Mouse (Mus musculus): ENCODE measurements around the gene Fbxl21. TPM values are rescaled to one million over a fixed set of nuclear protein-coding genes. Genes with fewer than 3 reads are reported as not detected.
A peak's percentile ranks its signal among the peaks of the same experiment; 100 is the strongest.

Fbxl21 gene
- polyA plus RNA-seq, 1 experiment from 2014 or later, result 4.4 TPM

DNA sequence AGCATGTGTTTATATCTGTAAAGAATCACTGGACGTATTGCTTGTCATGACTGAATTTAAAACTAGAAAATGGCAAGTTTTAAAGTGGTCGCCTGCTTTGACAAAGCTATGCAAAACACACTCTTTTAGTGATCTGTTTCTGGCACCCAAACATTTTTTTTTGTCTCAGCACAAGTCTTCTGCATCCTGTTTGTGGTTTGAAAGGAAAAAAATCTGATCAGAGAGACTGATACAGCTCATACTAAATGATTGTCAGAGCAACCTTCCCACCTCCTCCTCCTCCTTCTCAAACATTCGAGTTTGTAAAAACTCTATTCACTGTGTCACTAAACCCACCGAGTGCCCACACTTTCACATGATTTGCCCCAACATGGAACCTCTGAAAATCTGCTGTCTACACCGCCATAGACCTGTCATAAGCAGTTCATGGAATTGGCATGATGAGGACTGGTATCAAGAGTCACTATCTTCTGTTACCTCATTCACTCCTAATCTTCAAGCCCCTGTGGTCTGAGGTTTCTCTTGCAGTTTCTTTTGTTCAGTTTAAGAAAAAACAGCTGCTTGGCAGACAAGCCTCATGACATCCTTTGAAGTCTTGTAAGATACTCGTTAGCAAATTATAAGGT, 15.3 kb upstream of the Fbxl21 start:
- no peaks in the 10 kb centered on the region for H3K36me3 ChIP-seq
- H3K4me2 ChIP-seq, result no peak overlapping the region
- WGBS, result 83% methylated on average over 6 of the region's 6 CpGs
- no peak overlapping the region for H3K9ac ChIP-seq (replicated peaks)
- H3K9me3 ChIP-seq (replicated peaks), result no peaks in the 10 kb centered on the region
- no peaks in the 10 kb centered on the region for H3K27me3 ChIP-seq (replicated peaks)
- no peak overlapping the region for H3K4me3 ChIP-seq (replicated peaks)
- no peak overlapping the region for H3K27ac ChIP-seq (replicated peaks)
- no peak for ATAC-seq (ENCODE audit: low FRiP score)
- H3K4me1 ChIP-seq, result no peaks in the 10 kb centered on the region

DNA sequence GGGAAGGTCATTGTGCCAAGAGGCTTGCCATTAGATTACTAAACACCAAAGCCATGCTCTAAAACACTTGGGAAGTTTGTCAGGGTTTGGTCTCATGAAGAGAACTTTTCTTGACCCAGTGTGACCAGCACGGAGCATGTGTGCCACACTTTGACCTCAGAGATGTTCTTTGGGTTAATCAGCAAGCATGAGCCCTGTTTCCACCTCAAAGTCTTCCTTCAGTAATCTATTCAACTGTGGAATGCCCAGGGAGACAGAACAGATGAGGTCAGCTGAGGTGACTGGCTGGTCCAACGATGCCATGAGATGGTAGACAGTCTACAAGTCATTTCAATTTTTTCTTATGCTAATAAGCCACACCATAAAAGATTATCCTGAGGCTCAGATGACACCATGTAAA, 12.5 kb upstream of the Fbxl21 start:
- 81% methylated on average over 2 of the region's 2 CpGs for WGBS
- ATAC-seq (ENCODE audit: low FRiP score), result no peak
- H3K9me3 ChIP-seq (replicated peaks), result no peaks in the 10 kb centered on the region
- no peak overlapping the region for H3K4me3 ChIP-seq (replicated peaks)
- no peaks in the 10 kb centered on the region for H3K36me3 ChIP-seq
- no peaks in the 10 kb centered on the region for H3K4me1 ChIP-seq
- H3K4me2 ChIP-seq, result no peak overlapping the region
- H3K27ac ChIP-seq (replicated peaks), result no peak overlapping the region
- no peak overlapping the region for H3K9ac ChIP-seq (replicated peaks)
- H3K27me3 ChIP-seq (replicated peaks), result no peaks in the 10 kb centered on the region

DNA sequence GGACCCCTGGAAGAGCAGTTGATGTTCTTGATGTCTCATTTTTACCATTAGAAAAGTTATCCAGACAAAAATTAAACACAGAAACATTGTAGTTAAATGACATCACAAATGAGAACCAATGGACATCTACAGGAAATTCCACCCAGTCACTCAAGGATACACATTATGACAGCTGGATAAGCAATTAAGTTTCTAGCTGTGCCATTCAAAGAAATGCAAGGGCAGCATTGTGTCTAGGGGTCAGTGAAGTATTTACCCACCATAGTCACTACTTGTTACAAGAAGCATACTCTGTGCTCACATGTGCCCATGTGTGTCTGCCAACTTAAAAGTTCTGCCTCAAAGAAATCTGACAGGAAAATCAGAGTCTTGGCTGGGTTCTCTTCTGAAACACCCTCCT, 8.7 kb upstream of the Fbxl21 start:
- no peak for ATAC-seq (ENCODE audit: low FRiP score)
- H3K4me2 ChIP-seq, result no peak overlapping the region

DNA sequence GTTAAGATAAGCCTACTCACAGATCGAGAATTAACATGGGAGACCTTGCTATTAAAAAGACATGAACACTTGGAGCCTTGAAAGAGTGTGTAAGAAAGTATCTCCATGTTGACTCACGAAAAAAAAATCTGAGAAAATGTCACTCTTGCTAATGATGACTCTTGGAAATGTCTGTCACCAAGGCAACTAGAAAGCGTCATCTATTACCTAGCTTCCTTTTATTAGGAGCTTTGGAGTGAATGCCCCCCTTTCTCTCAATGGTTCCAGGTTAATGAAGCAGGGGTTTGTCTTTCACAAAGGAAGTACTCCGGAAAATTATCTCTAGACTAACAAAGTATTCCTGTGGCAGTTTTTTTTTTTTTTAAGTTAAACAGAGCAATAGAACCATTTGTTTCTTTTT, 6.0 kb upstream of the Fbxl21 start:
- H3K4me1 ChIP-seq, result no peaks in the 10 kb centered on the region; the same call in 1 of the 2 replicates
- H3K27me3 ChIP-seq (replicated peaks), result no peaks in the 10 kb centered on the region
- no peak overlapping the region for H3K27ac ChIP-seq (replicated peaks)
- H3K4me3 ChIP-seq (replicated peaks), result no peak overlapping the region
- H3K9ac ChIP-seq (replicated peaks), result no peak overlapping the region
- no peak overlapping the region for H3K4me2 ChIP-seq
- no peak for ATAC-seq (ENCODE audit: low FRiP score)
- 62% methylated on average over 4 of the region's 4 CpGs for WGBS
- H3K9me3 ChIP-seq (replicated peaks), result no peaks in the 10 kb centered on the region
- H3K36me3 ChIP-seq, result no peaks in the 10 kb centered on the region

More for the DNA sequence above, 8.7 kb upstream of the Fbxl21 start:
- H3K9me3 ChIP-seq (replicated peaks), result no peaks in the 10 kb centered on the region
- H3K4me1 ChIP-seq, result no peaks in the 10 kb centered on the region; the same call in 1 of the 2 replicates
- H3K27ac ChIP-seq (replicated peaks), result no peak overlapping the region
- H3K4me3 ChIP-seq (replicated peaks), result no peak overlapping the region
- no peak overlapping the region for H3K9ac ChIP-seq (replicated peaks)
- no peaks in the 10 kb centered on the region for H3K27me3 ChIP-seq (replicated peaks)
- no peaks in the 10 kb centered on the region for H3K36me3 ChIP-seq

DNA sequence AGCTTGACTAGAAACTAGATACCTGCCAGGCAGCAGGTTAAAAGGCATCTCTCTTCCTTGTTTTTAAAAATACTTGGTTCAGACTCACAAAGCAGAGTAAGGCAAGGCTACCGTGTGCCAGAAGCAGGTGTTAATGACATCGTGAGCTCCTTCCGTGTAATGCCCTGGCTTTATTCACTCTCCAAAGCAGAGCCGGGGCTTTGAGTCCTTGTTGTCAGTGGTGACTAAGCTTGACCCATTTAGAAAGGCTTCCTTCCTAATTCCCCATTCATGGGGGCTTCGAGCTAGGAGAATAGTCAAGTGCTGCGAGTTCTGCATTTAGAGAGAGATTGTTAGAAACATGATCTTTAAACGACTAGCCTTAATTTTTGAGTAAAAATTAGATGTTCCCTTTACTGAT, 5.5 kb upstream of the Fbxl21 start:
- no peaks in the 10 kb centered on the region for H3K27me3 ChIP-seq (replicated peaks)
- H3K36me3 ChIP-seq, result no peaks in the 10 kb centered on the region
- no peak overlapping the region for H3K9ac ChIP-seq (replicated peaks)
- H3K4me2 ChIP-seq, result no peak overlapping the region
- H3K4me1 ChIP-seq, result no peaks in the 10 kb centered on the region; the same call in 1 of the 2 replicates
- ATAC-seq (ENCODE audit: low FRiP score), result no peak
- no peak overlapping the region for H3K4me3 ChIP-seq (replicated peaks)
- WGBS, result 50% methylated on average over 7 of the region's 7 CpGs
- no peaks in the 10 kb centered on the region for H3K9me3 ChIP-seq (replicated peaks)
- no peak overlapping the region for H3K27ac ChIP-seq (replicated peaks)

DNA sequence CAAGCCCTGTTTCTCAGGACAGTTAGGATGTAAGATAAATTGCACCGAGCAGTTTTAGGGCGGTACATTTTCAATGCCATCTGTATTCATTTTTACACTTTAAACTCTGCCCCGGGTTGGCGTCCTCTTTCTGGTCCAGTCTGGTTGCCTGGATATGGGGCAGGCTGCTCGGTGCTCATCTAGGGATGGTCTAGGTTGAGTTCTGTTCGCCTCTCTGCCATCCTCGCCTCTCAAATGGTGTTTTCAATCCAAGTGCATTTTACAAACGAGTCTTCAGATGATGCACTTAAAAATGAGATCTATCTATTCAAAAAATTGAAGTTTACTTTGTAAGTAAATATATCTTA, 522 bp downstream of the Fbxl21 start:
- H3K9ac ChIP-seq (replicated peaks), result peak overlapping the region; percentile 65
- no peaks in the 10 kb centered on the region for H3K27me3 ChIP-seq (replicated peaks)
- peak; percentile 52; the same call in 1 of the 2 replicates for ATAC-seq (ENCODE audit: low FRiP score)
- peak overlapping the region; percentile 76 for H3K4me3 ChIP-seq (replicated peaks)
- no peaks in the 10 kb centered on the region for H3K36me3 ChIP-seq
- H3K4me1 ChIP-seq, result peaks cover 5% of the 10 kb centered on the region; the same call in 1 of the 2 replicates
- WGBS, result 5% methylated on average over 8 of the region's 8 CpGs
- peak overlapping the region; percentile 61 for H3K27ac ChIP-seq (replicated peaks)
- no peaks in the 10 kb centered on the region for H3K9me3 ChIP-seq (replicated peaks)
- H3K4me2 ChIP-seq, result peak overlapping the region; percentile 94

DNA sequence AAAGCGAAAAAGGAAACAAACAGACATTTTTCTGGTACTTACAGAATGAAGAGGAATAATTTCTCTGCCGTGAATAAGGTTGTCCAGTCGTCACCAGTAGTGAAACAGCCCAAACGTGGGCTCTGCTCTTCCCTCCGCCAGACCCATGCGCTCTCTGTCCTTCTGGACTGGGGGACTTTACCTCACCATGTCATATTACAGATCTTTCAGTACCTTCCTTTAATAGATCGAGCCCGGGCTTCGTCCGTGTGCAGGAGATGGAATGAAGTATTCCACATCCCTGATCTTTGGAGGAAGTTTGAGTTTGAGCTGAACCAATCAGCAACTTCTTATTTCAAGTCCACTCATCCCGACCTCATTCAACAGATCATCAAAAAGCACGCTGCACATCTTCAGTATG, 4.6 kb downstream of the Fbxl21 start:
- ATAC-seq (ENCODE audit: low FRiP score), result no peak
- no peaks in the 10 kb centered on the region for H3K27me3 ChIP-seq (replicated peaks)
- peaks cover 5% of the 10 kb centered on the region; the same call in 1 of the 2 replicates for H3K4me1 ChIP-seq
- 87% methylated on average over 12 of the region's 12 CpGs for WGBS
- H3K4me2 ChIP-seq, result no peak overlapping the region
- no peak overlapping the region for H3K27ac ChIP-seq (replicated peaks)
- H3K4me3 ChIP-seq (replicated peaks), result no peak overlapping the region
- no peak overlapping the region for H3K9ac ChIP-seq (replicated peaks)
- H3K9me3 ChIP-seq (replicated peaks), result no peaks in the 10 kb centered on the region
- no peaks in the 10 kb centered on the region for H3K36me3 ChIP-seq

DNA sequence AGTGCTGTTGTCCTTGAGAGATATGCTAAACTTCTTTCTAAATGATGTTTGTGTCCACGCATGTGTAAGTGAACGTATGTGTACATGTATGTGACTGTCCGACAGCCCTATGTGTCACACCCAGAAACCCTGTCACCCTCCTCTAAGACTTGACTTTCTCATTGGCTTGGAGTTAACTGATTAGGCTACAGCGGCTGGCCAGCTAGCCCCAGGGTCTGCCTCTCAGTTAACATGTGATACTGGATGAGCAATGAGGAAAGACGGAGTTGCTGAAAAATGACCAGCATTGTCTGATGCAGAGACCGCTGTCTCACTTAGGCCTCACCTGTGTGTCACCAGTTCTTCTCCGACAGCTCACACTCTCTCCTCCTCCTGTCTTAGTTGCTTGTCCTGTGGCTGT, 5.6 kb downstream of the Fbxl21 start:
- H3K27ac ChIP-seq (replicated peaks), result no peak overlapping the region
- 95% methylated on average over 7 of the region's 7 CpGs for WGBS
- no peak overlapping the region for H3K4me3 ChIP-seq (replicated peaks)
- H3K9ac ChIP-seq (replicated peaks), result no peak overlapping the region
- H3K4me1 ChIP-seq, result 0 out of 2 replicates have a peak, but pooled peaks cover 3% of the 10 kb centered on the region
- H3K9me3 ChIP-seq (replicated peaks), result no peaks in the 10 kb centered on the region
- no peaks in the 10 kb centered on the region for H3K36me3 ChIP-seq
- H3K4me2 ChIP-seq, result no peak overlapping the region
- ATAC-seq (ENCODE audit: low FRiP score), result no peak
- H3K27me3 ChIP-seq (replicated peaks), result no peaks in the 10 kb centered on the region

DNA sequence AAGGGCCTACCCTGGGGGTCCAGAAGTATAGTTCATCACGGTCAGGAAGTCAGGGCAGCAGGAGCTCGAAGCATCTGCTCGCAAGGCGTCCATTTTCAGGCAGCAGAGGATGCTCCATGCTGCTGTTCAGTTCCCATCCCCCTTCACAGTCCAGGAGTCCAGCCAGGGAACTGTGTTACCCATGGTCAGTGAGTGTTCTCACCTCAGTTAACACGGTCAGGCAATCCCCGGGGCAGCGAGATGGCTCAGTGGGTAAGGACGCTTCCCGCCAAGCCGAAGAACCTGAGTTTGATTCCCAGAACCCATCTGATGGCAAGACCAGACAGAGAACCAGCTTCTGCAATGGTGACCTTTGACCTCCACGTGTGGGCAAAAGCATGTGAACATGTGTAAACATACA, 6.0 kb downstream of the Fbxl21 start:
- no peaks in the 10 kb centered on the region for H3K36me3 ChIP-seq
- no peak overlapping the region for H3K4me3 ChIP-seq (replicated peaks)
- no peak overlapping the region for H3K4me2 ChIP-seq
- ATAC-seq (ENCODE audit: low FRiP score), result no peak
- H3K4me1 ChIP-seq, result 0 out of 2 replicates have a peak, but pooled peaks cover 2% of the 10 kb centered on the region
- H3K9ac ChIP-seq (replicated peaks), result no peak overlapping the region
- H3K9me3 ChIP-seq (replicated peaks), result no peaks in the 10 kb centered on the region
- no peak overlapping the region for H3K27ac ChIP-seq (replicated peaks)
- no peaks in the 10 kb centered on the region for H3K27me3 ChIP-seq (replicated peaks)
- 91% methylated on average over 11 of the region's 11 CpGs for WGBS

DNA sequence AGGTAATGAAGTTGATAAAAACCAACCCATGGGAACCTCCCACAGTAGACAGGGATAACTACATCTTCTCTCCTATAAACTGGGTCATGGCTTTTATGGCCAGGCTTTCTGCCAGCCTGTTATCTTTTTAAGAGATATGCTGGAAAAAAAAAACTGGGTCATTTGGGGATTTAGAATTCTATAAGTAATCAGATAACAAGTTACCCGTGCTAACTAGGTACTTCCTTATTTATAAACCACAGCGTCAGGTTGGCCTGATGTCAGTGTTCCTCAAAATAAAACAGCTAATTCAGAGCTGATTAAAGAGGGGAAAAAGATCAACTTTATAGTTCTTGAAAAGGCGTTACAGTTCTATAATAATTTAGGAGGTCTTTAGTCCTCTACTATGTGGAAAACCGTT, 6.8 kb downstream of the Fbxl21 start:
- Histone ChIP-seq H3K4me3 (replicated peaks) (no peak overlapping the region), H3K27me3 (replicated peaks) (no peaks in the 10 kb centered on the region), H3K27ac (replicated peaks) (no peak overlapping the region), H3K9ac (replicated peaks) (no peak overlapping the region), H3K4me1 (no peaks in the 10 kb centered on the region), H3K9me3 (replicated peaks) (no peaks in the 10 kb centered on the region), H3K36me3 (no peaks in the 10 kb centered on the region), H3K4me2 (no peak overlapping the region)
- WGBS, result 79% methylated on average over 4 of the region's 4 CpGs
- no peak for ATAC-seq (ENCODE audit: low FRiP score)

DNA sequence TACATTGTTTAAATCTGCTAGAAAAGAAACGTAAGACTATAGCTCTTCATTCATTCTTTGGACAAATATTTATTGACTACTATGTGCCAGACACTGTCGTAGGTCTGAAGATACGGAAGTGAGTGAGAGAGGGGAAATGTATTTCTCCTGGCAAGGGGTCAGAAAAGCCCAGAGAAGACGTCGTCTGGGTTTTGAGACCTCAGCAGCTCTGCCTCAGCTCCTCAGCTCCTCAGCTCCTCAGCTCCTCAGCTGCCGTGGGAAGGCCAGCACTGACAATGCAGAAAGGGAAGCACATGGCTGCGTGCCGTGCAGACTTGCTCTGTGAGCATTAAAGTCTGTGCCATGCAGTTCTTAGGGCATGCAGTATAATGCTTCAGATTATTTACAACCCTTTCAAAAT, 7.4 kb downstream of the Fbxl21 start:
- no peaks in the 10 kb centered on the region for H3K4me1 ChIP-seq
- H3K4me2 ChIP-seq, result no peak overlapping the region
- H3K9ac ChIP-seq (replicated peaks), result no peak overlapping the region
- ATAC-seq (ENCODE audit: low FRiP score), result no peak
- no peak overlapping the region for H3K27ac ChIP-seq (replicated peaks)
- 52% methylated on average over 8 of the region's 8 CpGs for WGBS
- no peaks in the 10 kb centered on the region for H3K27me3 ChIP-seq (replicated peaks)
- H3K36me3 ChIP-seq, result no peaks in the 10 kb centered on the region
- H3K9me3 ChIP-seq (replicated peaks), result no peaks in the 10 kb centered on the region
- no peak overlapping the region for H3K4me3 ChIP-seq (replicated peaks)

DNA sequence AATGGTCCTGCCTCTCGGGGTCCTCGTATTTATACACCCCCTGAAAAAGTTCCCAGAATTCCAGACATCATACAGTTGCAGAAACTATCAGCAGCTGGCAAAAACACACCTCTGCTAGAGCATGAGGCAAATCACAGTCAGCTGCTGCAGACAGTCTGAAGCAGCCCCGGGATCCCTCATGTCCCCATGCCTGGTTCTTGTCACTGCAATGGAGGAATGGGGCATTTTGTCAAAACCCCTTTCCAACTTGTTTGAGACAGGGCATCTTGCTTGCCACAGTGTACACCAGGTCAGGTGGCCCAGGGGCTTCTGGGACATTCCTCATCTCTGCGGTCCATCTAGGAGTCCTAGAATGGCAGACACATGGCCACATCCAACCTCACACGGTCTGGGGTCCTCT, 12.7 kb downstream of the Fbxl21 start:
- H3K4me3 ChIP-seq (replicated peaks), result no peak overlapping the region
- no peaks in the 10 kb centered on the region for H3K4me1 ChIP-seq
- H3K27me3 ChIP-seq (replicated peaks), result no peaks in the 10 kb centered on the region
- H3K9ac ChIP-seq (replicated peaks), result no peak overlapping the region
- H3K27ac ChIP-seq (replicated peaks), result no peak overlapping the region
- no peaks in the 10 kb centered on the region for H3K36me3 ChIP-seq
- H3K9me3 ChIP-seq (replicated peaks), result 0 out of 2 replicates have a peak, but pooled peaks cover 3% of the 10 kb centered on the region
- WGBS, result 87% methylated on average over 5 of the region's 5 CpGs
- no peak overlapping the region for H3K4me2 ChIP-seq
- no peak for ATAC-seq (ENCODE audit: low FRiP score)

Measured in neural tube, embryonic 15.5 days (tissue).